Mouse (Mus musculus) bone marrow, adult 2 months (tissue): ENCODE results near the gene Olfr697. TPM values are rescaled to one million over a fixed set of nuclear protein-coding genes. Genes with fewer than 3 reads are reported as not detected.
"Not testable (repeated sequence)": the region's sequence is repeated elsewhere in the genome, so short reads cannot be mapped to it uniquely, and the experiment has no call there.

Source experiments
- H3K27ac ChIP-seq: fragments of 200-500 bp; 2 replicates; pipeline ENCODE4 v1.5.1; 2012; ENCODE audit warnings: low read depth, mild to moderate bottlenecking, control low read depth, inconsistent platforms, low read length; ENCODE audit not compliant: control insufficient read depth, poor library complexity, insufficient read depth
- H3K4me1 ChIP-seq: fragments of 200-500 bp; 2 replicates; pipeline ENCODE4 v1.6.1; 2011; ENCODE audit warnings: low read length; ENCODE audit not compliant: control insufficient read depth, insufficient read depth
- H3K4me3 ChIP-seq: fragments of 200-500 bp; replicated peaks from 2 replicates; pipeline ENCODE3; 2011; ENCODE audit warnings: mild to moderate bottlenecking, low read depth, low read length, control low read depth; ENCODE audit not compliant: control insufficient read depth
- CTCF ChIP-seq: fragments of 200-500 bp; IDR thresholded peaks from 2 replicates; pipeline ENCODE4 v1.5.1; 2011; ENCODE audit warnings: low read length, control low read depth; ENCODE audit not compliant: control insufficient read depth, insufficient read depth
- POLR2A ChIP-seq: fragments of 200-500 bp; IDR thresholded peaks from 2 replicates; pipeline ENCODE4 v1.6.1; 2011; ENCODE audit warnings: low read depth, mild to moderate bottlenecking, control low read depth, low read length, borderline replicate concordance; ENCODE audit not compliant: control insufficient read depth
- WGBS: fragments of 180-500 bp; shearing (Covaris S2); methylation state at CpG from one replicate; pipeline ENCODE4 v1.1.7; 2018; 5-methylcytosine and 5-hydroxymethylcytosine counted together
- polyA plus RNA-seq: library from polyadenylated mRNA; stranded (reverse); fragments of >200 nt; gene quantifications from 2 replicates; pipeline ENCODE4 v1.2.4, GENCODE M21; 2011; ENCODE audit warnings: low replicate concordance; ENCODE audit not compliant: missing spikeins, insufficient read depth, insufficient read length

The Olfr697 gene
- polyA plus RNA-seq, 1 experiment = not detected

DNA sequence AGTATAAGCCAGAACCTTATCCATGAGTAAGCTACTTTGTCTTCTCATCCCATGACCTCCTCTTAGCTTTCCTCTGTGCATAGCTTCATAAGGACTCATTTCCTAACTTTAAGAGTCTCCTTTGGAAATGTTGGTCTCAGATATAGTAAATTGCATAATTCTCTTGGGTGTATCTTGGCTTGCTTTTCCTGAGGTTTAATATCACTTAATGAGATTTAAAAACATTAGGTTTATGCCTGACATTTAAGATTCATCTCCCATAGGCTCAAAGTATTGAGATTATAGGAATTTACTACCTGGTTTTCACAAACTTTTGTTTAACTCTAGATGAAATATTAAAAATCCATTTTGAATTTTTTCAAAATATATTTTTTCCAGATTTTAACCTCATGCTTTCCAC lies 25.9 kb downstream of the Olfr697 start, which contains the start of gene Olfr695:
TSS of gene Olfr695 (minus strand) at position 101 of the 400 bp plus-strand sequence.
- no peaks in the 10 kb centered on the region; the same call in 1 of the 2 replicates for H3K4me1 ChIP-seq
- no peak for TF ChIP-seq CTCF
- no peak for TF ChIP-seq POLR2A
- no peak within 1 kb of the TSS for H3K4me3 ChIP-seq
- no peak within 1 kb of the TSS for H3K27ac ChIP-seq

- Histone ChIP-seq H3K27ac (no peak overlapping the region), H3K4me1 (no peaks in the 10 kb centered on the region; the same call in 1 of the 2 replicates), H3K4me3 (no peak overlapping the region)
- WGBS = 39% methylated on average over 6 of the region's 6 CpGs
- TF ChIP-seq CTCF = no peak
- no peak for TF ChIP-seq POLR2A
Observed at GRCm38 (mm10) chr7:106711463-106711862, 30.8 kb downstream of the Olfr697 start.

DNA sequence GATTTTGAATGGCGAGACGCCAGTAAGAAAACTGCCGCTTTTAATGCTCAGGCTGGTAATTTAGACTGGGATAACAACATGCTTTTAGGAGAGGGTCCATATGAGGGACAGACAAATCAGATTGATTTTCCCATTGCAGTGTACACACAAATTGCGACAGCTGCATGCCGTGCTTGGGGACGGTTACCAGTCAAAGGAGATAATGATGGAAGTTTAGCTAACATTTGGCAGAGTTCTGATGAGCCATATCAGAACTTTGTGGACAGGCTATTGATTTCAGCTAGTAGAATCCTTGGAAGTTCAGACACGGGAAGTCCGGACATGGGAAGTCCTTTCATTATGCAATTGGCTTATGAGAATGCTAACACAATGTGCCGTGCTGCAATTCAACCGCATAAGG lies 34.5 kb downstream of the Olfr697 start:
- not testable (repeated sequence) for H3K4me1 ChIP-seq, H3K4me3 ChIP-seq, H3K27ac ChIP-seq
- 90% methylated on average over 10 of the region's 10 CpGs for WGBS

GRCm38 (mm10) chr7:106696891-106697290 lies 45.4 kb downstream of the Olfr697 start:
- TF ChIP-seq POLR2A = no peak
- TF ChIP-seq CTCF = no peak
- no peak overlapping the region for H3K4me3 ChIP-seq
- 43% methylated on average over 1 of the region's 1 CpGs for WGBS
- no peak overlapping the region for H3K27ac ChIP-seq
- no peaks in the 10 kb centered on the region for H3K4me1 ChIP-seq

DNA sequence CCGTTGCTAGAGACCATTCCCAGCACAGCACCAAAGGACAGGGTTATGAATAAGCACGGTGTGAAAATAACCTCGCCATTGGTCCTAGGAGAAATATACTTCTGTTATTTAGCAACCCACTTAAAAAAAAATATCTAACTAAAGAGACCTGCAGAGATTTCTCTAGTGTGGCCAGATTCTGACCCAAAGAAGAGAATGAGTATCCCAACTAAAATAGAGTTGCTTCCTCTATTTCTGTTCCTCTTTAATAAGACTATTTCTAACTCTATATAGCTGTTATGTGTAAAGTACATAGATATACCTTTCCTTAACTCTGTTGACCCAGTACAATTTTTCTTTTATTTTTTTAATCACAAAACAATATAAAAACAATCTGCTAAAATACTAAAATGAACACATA lies 49.3 kb downstream of the Olfr697 start:
- no peak for TF ChIP-seq POLR2A
- no peak for TF ChIP-seq CTCF
- Histone ChIP-seq H3K4me3 (no peak overlapping the region), H3K27ac (no peak overlapping the region), H3K4me1 (no peaks in the 10 kb centered on the region)
- 80% methylated on average over 3 of the region's 3 CpGs for WGBS

- TF ChIP-seq POLR2A = no peak
- no peak for TF ChIP-seq CTCF
- H3K27ac ChIP-seq = no peak within 1 kb of the TSS
- 87% methylated on average over 1 of the region's 1 CpGs for WGBS
- H3K4me1 ChIP-seq = no peaks in the 10 kb centered on the region
- no peak within 1 kb of the TSS for H3K4me3 ChIP-seq
Observed at GRCm38 (mm10) chr7:106691714-106692113, 50.5 kb downstream of the Olfr697 start, which contains the start of gene Olfr694. TSS of gene Olfr694 (minus strand) at chr7:106691814.

Other genes starting within 250 kb of the Olfr697 start
- not detected in 2 replicates for gene Olfr693, start 61.9 kb downstream of the Olfr697 start, polyA plus RNA-seq
- not detected in 2 replicates for gene Olfr694, start 50.6 kb downstream of the Olfr697 start, polyA plus RNA-seq
- gene Olfr695, start 26.0 kb downstream of the Olfr697 start, polyA plus RNA-seq = not detected in 2 replicates
- gene Olfr698, start 13.0 kb upstream of the Olfr697 start, polyA plus RNA-seq = not detected in 2 replicates
- 0.36 and 0.60 TPM in 2 replicates for gene Olfr699, start 50.8 kb upstream of the Olfr697 start, polyA plus RNA-seq
- not detected in 2 replicates for gene Olfr700, start 66.4 kb upstream of the Olfr697 start, polyA plus RNA-seq
- not detected in 2 replicates for gene Olfr701, start 71.7 kb upstream of the Olfr697 start, polyA plus RNA-seq
- gene Olfr702, start 91.5 kb upstream of the Olfr697 start, polyA plus RNA-seq = not detected in 2 replicates
- gene Olfr703, start 100.9 kb upstream of the Olfr697 start, polyA plus RNA-seq = not detected in 2 replicates
- gene Olfr704, start 120.7 kb upstream of the Olfr697 start, polyA plus RNA-seq = 0.75 TPM in 1 of 2 replicates, not detected in the other
- not detected in 2 replicates for gene Olfr705, start 134.4 kb upstream of the Olfr697 start, polyA plus RNA-seq
- gene Olfr706, start 145.7 kb upstream of the Olfr697 start, polyA plus RNA-seq = not detected in 2 replicates
- not detected in 2 replicates for gene Olfr707, start 158.8 kb upstream of the Olfr697 start, polyA plus RNA-seq
- gene Olfr1532-ps1, start 165.6 kb upstream of the Olfr697 start, polyA plus RNA-seq = not detected in 2 replicates
- gene Olfr709-ps1, start 189.8 kb upstream of the Olfr697 start, polyA plus RNA-seq = not detected in 2 replicates
- not detected in 2 replicates for gene Olfr710, start 205.9 kb upstream of the Olfr697 start, polyA plus RNA-seq
- gene Olfr6, start 221.5 kb upstream of the Olfr697 start, polyA plus RNA-seq = 0.29 TPM in 1 of 2 replicates, not detected in the other
- gene Olfr711, start 233.0 kb upstream of the Olfr697 start, polyA plus RNA-seq = not detected in 2 replicates